Mouse (Mus musculus): ENCODE results near the gene 1700018F24Rik.

The 1700018F24Rik gene

DNA sequence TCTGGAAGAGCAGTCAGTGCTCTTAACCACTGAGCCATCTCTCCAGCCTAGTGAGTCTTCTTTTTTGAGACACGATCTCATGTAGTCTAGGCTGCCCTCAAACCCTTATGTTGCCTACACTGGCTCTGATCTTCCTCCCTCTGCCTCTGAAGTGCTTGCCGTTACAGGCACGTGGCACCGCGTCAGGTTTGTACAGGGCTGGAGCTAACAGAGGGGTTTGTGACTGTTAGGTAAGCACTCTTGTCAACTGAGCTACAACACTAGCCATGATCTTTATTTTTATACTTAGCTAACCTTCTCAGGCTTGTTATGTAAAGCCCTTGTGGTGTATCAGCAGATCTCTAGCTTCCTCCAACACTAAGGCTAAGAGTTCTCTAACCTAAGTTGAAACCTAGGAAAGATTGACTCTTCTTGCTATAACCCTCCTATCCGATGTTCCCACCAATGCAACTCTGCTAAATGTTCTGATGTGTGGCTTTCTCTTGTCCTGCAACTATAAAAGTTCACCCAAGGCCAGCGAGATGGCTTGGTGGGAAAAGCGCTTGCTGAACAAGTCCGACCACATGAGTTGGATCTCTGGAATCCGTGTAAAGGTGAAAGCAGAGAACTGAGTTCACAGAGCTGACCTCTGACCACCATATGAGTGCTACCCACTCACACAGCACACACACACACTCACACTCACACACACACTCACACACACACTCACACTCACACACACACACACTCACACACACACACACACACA, 39.2 kb downstream of the 1700018F24Rik start:
- intact Hi-C loops (cut with DNase I), result loop anchor here (2.0 kb wide), 1 partner anchor 35 kb away; no protein-coding TSS in a partner anchor

DNA sequence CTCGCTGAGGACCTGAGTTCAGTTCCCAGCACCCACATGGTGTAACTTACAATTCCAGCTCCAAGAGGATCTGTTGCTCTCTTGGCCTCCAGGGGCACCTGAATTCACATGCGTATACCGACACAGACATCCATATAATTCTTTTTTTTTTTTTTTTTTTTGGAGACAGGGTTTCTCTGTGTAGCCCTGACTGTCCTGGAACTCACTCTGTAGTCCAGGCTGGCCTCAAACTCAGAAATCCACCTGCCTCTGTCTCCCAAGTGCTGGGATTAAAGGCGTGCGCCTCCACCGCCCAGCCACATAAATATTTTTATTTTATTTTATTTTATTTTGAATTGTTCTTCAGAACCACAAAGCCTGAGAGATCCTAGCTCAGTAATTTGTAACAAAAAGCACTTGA, 40.4 kb downstream of the 1700018F24Rik start:
- intact Hi-C loops (cut with DNase I), result loop anchor here (2.0 kb wide), 1 partner anchor 34 kb away; no protein-coding TSS in a partner anchor

DNA sequence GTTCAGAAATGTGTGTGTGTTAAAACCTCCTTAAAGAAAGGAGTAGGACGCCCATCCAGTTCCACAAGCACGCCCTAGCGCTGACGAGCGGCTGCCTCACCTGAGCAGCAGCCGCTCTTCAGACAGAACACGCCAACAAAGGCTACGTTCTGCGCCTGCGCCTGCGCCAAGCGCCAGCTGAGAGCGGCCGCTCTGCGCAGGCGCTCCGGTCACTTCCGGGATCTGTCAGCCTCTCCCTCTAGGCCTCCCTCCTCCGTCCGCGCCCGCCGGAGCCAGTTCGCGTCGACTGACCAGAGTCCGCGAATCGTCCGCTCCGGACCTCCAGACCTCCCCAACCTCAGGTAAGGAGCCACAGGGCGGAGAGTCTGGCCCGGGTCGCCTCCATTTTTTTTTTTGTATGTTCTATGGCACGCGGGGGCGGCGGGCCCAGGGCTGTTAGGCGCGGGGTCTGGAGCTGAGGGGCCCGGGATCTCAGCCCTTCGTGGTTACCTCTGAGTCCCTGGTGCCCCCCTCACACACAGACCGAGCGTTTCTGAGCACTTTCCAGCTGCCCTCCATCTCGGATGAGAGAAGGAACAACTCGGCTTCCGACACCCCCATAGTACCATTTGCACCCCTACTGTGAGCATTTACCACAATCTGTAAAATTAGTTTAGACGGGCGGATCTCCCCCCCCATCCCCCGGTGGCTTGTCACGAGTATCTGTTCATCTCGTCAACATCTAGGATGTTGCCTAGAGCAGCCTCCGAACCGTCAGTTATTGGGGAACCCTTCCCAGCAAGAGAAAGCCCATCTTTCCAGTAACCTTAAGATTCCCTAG, 41.1 kb downstream of the 1700018F24Rik start, which contains the start of the genes Arpc1a and Kpna7:
Arpc1a (plus strand) TSS at position 199 of the 820 bp plus-strand sequence.
Kpna7 (minus strand) TSS at position 399 of the 820 bp plus-strand sequence.
- intact Hi-C loops (cut with DNase I), result loop anchor here (2.0 kb wide), 1 partner anchor 33 kb away; no protein-coding TSS in a partner anchor

DNA sequence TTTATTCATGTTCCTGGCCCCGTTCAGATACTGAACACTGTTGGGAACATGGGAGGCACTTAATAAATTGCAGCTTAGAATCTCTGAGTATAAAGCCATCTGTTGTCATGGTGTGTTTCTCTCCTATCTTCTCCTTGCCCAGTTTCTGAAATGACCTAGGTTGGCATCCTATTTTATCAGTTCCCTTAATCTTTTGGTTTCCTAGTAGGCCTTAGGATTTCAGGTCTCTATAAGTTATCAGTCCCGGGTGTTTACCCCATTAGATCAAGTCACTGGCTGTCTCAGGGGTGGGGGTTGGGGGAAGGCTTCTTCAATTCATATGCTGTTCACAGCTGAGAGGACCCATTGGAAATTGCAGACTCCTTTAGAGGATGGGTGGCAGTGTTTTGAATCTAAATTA, 42.0 kb downstream of the 1700018F24Rik start:
- intact Hi-C loops (cut with DNase I), result no loop called here

DNA sequence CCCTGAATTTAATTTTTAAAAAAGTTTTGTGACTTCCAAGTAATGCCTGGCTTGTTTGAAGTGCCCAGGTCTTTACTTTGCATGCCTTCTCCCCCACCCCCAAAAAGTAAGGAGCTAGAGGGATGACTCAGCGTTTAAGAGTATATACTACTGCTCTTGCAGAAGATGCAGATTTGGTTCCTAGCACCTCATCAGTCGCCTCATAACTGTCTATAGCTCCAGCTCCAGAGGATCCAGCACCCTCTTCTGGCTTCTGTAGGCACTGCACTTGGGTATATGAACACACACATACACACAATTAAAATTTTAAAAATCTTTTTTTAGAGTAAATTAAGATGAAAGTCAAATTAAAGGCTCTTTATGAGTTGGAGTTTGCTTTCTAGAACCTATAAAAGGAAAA, 45.4 kb downstream of the 1700018F24Rik start:
- intact Hi-C loops (cut with DNase I), result no loop called here

DNA sequence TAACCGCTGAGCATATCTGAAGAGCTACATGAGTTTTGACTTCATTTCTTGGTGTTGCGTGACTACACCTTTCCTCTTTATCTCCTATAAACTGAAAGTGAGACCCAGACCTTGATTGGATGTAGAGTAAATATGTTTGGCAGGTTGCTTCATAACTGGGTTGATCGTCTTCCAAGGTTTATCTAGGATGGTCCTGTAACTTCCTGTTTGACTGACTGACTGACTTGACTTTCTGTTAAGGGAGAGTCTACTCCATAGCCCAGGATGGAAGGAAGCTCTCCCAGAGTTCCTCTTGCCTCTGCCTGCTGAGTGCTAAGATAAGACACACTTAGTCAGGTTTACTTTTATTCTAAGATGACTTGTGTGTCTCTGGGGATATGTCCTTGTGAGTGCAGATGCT, 47.1 kb downstream of the 1700018F24Rik start:
- intact Hi-C loops (cut with DNase I), result no loop called here

Measured in adrenal gland (tissue).